9 mouse cellular contexts compared by ENCODE assay signal in the genomic region with DNA sequence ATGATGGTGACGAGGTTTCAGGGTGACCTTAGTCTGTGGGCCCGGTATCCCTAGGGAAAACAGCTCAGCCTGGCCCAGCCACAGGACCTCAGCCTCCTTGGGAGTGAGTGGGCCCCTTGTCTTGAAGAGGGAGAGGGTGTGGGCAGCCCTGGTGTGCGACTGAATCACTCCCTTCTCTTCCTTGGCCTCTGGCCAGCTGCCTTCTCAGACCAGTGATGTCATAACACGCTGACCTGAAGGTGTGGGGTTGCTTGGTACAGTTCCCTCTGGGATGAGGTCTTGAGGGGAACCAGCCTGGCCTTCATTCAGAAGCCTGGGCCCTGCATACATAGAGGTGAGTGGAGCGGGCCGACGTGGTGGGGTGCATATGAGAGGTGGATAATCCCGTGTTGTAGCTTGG. TPM values are rescaled to one million over a fixed set of nuclear protein-coding genes. Genes with fewer than 3 reads are reported as not detected.
DNase-seq lines count a peak whose midpoint lies in the region; TF ChIP-seq lines count a peak whose summit lies in the region.
"Had no signal": no experiment of that assay in that cellular context is flagged by ENCODE, and none has a peak within 500 bp of the region (broad histone marks: within the 10 kb centered on the region; RNA-seq: fewer than 3 reads in every experiment).

No protein-coding gene starts in this region.

- intact Hi-C loops in left cerebral cortex, adult 2 months (cut with DNase I): no loop called here

- DNase-seq in adrenal gland, adult (ENCODE audit: inconsistent age in 2 of 2, low spot score in 1 of 2): peak; percentile 67 to 79
- DNase-seq in adrenal gland, adult 8-10 months: no peak
- DNase-seq in left cerebral cortex, adult 2 months (ENCODE audit: extremely low spot score in 1 of 2, low spot score in 2 of 2): no peak
- DNase-seq in left cerebral cortex, adult 11 months (ENCODE audit: low spot score): no peak
- DNase-seq in adrenal gland, postnatal 10 days: peak; percentile 71
- peak; percentile 77 for DNase-seq in lung, postnatal 14 days
- no peak for DNase-seq in layer of hippocampus, postnatal 10 days (ENCODE audit: low spot score in 2 of 2)
- no peak for DNase-seq in cerebellum, postnatal 10 days

- peak overlapping the region; percentile 16; the same call in 1 of the 2 replicates for H3K27ac ChIP-seq in left cerebral cortex, adult 2 months
- H3K27ac ChIP-seq: heart, adult 2 months had no signal

- no peak overlapping the region for H3K4me3 ChIP-seq in left cerebral cortex, adult 2 months
- H3K4me3 ChIP-seq: heart, adult 2 months had no signal

- TF ChIP-seq CTCF in left cerebral cortex, adult 2 months (IDR thresholded peaks at IDR 0.05): no peak

RNA-seq across cellular contexts. Expression of a gene that starts 13.1 kb away (rescaled TPM):
- total RNA-seq in adrenal gland, adult 8-10 months (2022): 10 to 100 TPM; 33.0 to 66.6 (median 48.3) TPM
- 100 to 1,000 TPM; 239 to 244 TPM for total RNA-seq in left cerebral cortex, adult 2 months (2021)
- total RNA-seq in adrenal gland, postnatal 10 days (2021): 10 to 100 TPM; 45.1 to 85.2 TPM
- total RNA-seq in layer of hippocampus, postnatal 10 days (2021): 100 to 1,000 TPM; 114 to 128 TPM

RNA-seq across cellular contexts. Expression of a gene that starts 48.1 kb away (rescaled TPM):
- total RNA-seq in adrenal gland, adult 8-10 months (2022): 10 to 100 TPM; 17.5 to 46.5 (median 26.6) TPM
- total RNA-seq in left cerebral cortex, adult 2 months (2021): 10 to 100 TPM; 68.3 to 85.0 TPM
- total RNA-seq in adrenal gland, postnatal 10 days (2021): 100 to 1,000 TPM; 138 to 212 TPM
- 100 to 1,000 TPM in 1 of 2 experiments, 10 to 100 TPM in 1; 97.9 to 112 TPM for total RNA-seq in layer of hippocampus, postnatal 10 days (2021)

Comparison
In these comparisons a context has a peak if more than half of its experiments do, and no peak if none do; other contexts are left out.
1. DNase-seq: peak in adrenal gland, adult (2 of 2), adrenal gland, postnatal 10 days (single experiment) and lung, postnatal 14 days (single experiment); none in adrenal gland, adult 8-10 months (single experiment), left cerebral cortex, adult 2 months (0 of 2), left cerebral cortex, adult 11 months (single experiment), layer of hippocampus, postnatal 10 days (0 of 2) and cerebellum, postnatal 10 days (0 of 2).